Mouse (Mus musculus): ENCODE measurements at regions not wholly inside any gene's neighbourhood (a gene's known extent, or its start where the extent isn't known, plus 50 kb on each side); places are given as distances from the start of the nearest gene placed in this dataset.

DNA sequence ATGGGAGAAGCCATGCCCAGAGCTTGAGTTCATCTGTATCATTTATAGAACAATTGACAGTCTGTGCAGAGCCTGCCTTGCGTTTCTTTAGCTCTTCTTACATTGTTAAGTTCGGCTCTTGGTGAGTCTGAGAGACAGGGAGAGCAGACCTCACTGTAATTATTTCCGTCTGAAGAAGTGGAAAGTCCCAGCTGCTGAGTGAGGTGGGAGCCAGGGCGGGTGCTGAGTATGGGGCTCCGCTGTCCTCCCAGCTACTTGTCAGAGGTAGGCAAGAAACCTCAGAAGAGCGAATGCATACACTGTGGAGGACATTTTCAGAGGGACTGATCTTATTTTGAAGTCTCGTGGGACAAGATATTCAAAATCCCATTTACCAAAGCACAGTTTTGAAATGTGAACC lies 172.9 kb downstream of the Vrk1 start:
- TF ChIP-seq ETS1 (IDR thresholded peaks at IDR 0.05; ENCODE audit: low read depth, low read length), result no peak
- no peak for TF ChIP-seq POLR2A (IDR thresholded peaks at IDR 0.05; ENCODE audit: control insufficient read depth in 1 of 2, insufficient read depth in 1 of 2, low read depth in 1 of 2, low read length in 2 of 2, poor library complexity in 1 of 2)
- TF ChIP-seq MAX (IDR thresholded peaks at IDR 0.05; ENCODE audit: low read length), result no peak
- no peak for TF ChIP-seq MAFK (IDR thresholded peaks at IDR 0.05; ENCODE audit: borderline replicate concordance, low read depth, low read length)
- no peak for TF ChIP-seq BHLHE40 (IDR thresholded peaks at IDR 0.05; ENCODE audit: borderline replicate concordance, low read depth, low read length)
- TF ChIP-seq EP300 (IDR thresholded peaks at IDR 0.05; ENCODE audit: low read depth in 1 of 2, low read length in 2 of 2), result no peak
- TF ChIP-seq NELFE (IDR thresholded peaks at IDR 0.05; ENCODE audit: low read depth, low read length), result no peak
- no peak for TF ChIP-seq CTCF (IDR thresholded peaks at IDR 0.05 in 2 of 3, conservative IDR thresholded peaks at IDR 0.05 in 1 of 3; ENCODE audit: control insufficient read depth in 1 of 3, insufficient read depth in 1 of 3, low read depth in 2 of 3, low read length in 3 of 3, poor library complexity in 1 of 3, severe bottlenecking in 1 of 3)
- TF ChIP-seq E2F4 (IDR thresholded peaks at IDR 0.05; ENCODE audit: borderline replicate concordance, low read depth, low read length), result no peak
- no peak for TF ChIP-seq POLR2AphosphoS2 (IDR thresholded peaks at IDR 0.05; ENCODE audit: low read length)
- no peak for TF ChIP-seq TBP (IDR thresholded peaks at IDR 0.05; ENCODE audit: low read depth, low read length)
- TF ChIP-seq USF1 (IDR thresholded peaks at IDR 0.05; ENCODE audit: low read depth, low read length), result no peak
